Mouse (Mus musculus): ENCODE measurements around the gene Myt1l. TPM values are rescaled to one million over a fixed set of nuclear protein-coding genes. Genes with fewer than 3 reads are reported as not detected.

Myt1l gene
- under 1 TPM; 0.05 to 0.41 TPM for total RNA-seq (2021)
- long read RNA-seq, experiment 1: 0 reads
- long read RNA-seq, experiment 2: 0 reads

DNA sequence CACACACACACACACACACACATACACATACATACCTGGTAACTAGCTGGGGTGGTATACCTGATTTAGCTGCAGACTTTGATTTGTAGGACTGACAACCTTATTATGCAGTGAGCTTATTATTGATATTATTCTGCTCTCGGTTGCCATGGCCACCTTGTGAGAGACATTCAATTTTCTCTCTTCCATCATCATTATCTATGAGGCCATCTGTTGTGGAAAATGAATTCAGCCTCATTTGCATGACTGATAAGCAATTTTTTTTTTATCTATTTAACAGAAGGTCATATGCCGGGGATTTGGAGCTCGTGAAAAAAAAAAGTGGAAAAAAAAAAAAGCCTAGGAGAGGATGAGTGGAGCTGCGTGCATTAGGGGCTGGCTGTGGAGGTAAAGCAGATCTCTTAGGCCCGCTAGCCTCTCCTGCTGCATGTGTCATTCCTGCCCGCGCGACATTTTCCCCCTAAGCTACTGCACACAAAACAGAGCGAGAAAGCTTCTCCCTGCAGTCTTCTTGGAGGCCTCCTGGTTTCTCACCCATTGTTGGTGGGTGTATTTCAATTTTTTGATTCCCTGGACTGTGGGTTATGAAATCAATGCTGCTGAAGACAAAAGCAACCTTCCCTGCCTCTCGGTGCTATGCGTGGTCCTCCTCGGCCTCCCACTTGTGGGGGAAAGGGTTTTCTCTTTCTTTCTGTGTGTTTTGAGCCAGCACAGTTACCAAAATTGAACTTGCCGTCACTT lies at the start of gene Myt1l:
Gene Myt1l (plus strand): TSS at position 354 of the 741 bp plus-strand sequence.
- DNase-seq (ENCODE audit: low spot score in 2 of 2): no peak

DNA sequence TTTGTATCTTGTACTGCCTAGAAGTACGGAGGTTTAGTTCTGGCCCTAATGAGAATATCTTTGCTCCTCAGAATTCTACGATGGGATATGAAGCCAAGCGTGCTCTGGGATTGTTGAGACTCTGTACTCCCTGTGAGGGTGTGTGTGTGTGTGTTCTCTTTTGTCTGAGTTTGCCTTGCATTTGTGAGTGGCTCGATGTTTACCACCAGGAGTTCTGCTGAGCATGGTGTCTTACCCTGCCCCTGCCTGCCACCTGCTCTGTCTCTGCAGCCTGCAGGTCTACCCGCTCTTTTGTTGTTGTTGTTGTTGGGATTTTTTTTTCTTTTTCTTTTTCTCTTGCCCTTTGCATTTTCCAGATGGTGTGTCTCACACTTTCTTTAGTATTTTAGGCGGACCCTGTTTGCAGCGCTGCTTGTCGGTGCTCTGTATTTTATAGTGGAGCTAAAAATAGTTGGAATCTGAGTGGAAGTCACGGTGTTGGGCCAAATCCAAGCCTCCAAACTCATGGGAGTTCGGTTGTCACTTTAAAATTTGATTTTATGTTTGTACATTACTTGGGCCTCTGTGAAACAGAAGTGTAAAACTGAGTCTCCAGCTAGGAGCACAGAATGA lies 41.7 kb upstream of the Myt1l start:
- DNase-seq (ENCODE audit: low spot score in 2 of 2): no peak

DNA sequence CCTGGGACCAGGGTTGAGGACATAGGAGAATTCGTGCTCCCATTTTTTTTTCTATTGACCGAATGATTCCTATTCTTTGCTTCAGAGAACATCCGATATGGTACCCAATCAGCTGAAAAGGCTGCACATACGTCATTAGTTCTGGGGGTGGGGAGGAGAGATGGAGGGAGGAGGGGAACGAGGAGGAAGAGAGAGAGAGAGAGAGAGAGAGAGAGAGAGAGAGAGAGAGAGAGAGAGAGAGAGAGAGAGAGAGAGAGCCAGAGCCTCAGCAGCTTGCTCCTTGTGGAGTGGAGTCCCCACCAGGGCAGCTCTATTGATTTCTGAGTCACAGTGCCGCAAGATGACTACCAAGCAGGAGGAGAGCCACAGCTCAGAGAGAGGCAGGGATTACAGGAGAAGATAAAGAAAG lies 1.9 kb upstream of the Myt1l start:
- DNase-seq (ENCODE audit: low spot score in 2 of 2): no peak

DNA sequence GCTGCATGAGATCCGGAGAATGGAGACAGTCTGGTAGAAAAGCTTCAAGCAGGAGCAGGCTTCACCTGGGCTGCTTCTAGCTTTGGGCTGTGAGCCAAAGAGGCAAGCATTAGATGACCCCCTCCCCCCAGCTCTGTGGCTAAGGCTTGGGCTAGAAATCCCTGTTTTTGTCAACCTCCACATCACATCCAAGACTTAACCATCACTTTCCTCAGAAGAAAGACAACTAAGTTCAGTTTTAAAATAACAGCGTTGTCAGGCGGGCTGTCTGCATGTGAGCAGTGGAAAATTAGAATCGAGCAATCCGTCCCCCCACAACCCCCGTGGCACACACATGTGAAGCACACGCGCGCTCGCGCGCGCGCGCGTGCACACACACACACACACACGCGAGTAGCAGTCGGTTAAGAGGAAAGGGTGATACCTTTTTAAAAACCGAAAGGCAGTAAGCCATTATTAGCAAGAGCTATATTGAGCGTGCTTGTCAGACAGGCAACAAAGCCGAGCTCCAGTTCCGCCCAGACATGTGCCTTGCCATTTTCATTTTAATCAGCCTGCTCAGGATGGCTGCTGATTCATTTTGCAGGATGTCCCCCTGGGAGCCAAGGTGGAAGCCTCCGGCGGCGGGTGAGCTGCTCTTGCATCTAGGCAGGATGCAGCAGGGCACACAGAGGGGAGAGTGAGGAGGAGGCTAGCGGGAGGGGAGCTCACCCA lies 979 bp upstream of the Myt1l start:
- DNase-seq (ENCODE audit: low spot score in 2 of 2): no peak

DNA sequence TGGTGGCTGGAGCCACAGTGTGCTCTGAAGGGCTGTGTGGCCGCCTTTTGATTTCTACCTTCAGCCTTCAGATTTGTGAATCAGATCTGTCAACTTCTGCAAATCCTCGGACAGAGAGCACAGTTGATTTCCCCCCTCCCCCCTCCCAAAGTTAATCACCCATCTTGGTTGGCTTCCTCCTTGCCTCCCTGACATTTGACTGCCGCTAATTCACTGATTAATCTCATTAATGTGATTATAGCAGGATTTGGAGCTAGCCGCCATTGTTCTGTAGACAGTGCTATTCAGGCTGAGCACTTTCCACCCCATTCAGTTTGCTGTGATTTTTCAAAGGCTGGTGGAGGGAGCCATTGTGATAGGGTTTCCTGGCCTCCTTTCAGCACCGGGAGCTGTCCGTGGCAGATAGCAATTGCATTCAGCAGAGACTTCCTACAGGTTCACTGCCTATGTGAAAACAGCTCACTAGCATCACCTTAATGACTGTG lies 2.1 kb downstream of the Myt1l start:
- peak in 1 of 2 experiments; percentile 16 for DNase-seq (ENCODE audit: low spot score in 2 of 2)

DNA sequence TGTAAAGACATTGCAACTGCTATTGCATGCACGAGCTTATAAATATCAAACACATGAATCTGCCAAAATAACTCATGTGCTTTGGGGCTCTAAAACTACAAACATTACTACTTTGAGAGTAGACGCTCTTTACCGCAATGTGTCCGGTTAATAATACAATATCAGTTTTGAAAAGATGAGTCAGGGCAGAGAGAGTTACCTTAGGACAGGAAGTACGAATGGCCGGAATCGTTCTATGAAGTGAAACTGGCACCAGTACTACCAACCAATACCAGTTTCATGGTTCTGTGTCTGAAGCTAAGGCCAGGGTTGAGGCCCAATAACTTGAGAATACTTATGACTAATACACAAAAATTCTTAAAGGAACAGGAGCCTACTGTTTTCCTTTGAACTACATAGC lies 2.6 kb downstream of the Myt1l start:
- DNase-seq (ENCODE audit: low spot score in 2 of 2): no peak

DNA sequence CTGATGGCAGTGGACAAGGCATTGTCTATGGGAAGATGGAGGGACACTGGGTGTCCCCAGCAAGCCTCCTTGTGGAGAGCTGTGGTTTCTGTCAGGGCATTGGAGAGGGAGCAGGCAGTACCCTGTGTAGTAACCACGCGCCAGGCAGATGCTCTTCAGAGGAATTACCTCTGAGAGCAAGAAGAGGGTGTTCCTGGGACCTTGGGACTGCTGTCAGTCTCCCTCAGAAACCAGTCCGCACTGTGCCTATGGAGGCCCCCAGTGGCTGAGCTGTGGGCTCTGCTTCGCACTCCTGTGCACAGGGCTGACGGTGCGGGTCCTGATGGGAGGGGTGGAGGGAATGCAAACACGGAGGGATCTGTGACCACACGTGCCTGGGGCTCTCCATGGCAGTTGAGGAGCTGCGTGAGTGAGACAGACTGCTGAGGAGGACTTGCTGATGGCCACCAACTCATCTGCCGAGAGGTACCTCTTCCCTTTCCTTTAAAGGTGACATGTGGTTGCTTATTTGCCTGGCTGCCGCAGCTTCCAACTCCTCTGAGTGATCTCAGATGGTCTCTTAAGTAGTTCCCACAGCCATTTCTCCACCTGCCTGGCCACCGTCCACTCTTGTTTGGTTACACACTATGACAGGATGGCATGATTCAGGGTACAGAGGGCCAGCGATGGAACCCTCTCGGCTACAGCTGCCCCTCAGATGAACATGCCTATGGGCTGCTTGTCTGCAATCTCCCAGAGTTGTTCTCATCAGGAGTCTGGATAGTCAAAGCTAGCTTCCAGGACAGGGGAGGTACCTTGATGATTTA lies 5.1 kb downstream of the Myt1l start:
- no peak for DNase-seq (ENCODE audit: low spot score in 2 of 2)

DNA sequence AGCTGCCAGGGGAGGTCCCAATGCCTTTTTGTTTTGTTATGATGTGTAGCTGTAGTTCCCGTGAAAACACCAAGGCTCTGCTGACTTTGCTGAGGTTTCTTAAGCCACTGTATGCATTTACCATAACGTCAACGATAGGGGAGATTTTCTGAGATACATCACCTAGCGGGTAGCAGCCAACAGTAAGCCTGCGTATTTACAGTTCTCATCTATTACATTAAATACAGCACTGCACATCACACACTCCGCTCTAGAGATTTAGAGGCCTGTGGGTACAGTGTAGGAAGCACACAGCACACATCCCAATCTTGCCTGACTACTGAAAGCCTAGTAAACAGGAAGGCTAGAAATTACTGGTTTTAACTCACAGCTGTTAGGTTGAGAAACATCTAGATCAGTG lies 6.1 kb downstream of the Myt1l start:
- DNase-seq (ENCODE audit: low spot score in 2 of 2): no peak

DNA sequence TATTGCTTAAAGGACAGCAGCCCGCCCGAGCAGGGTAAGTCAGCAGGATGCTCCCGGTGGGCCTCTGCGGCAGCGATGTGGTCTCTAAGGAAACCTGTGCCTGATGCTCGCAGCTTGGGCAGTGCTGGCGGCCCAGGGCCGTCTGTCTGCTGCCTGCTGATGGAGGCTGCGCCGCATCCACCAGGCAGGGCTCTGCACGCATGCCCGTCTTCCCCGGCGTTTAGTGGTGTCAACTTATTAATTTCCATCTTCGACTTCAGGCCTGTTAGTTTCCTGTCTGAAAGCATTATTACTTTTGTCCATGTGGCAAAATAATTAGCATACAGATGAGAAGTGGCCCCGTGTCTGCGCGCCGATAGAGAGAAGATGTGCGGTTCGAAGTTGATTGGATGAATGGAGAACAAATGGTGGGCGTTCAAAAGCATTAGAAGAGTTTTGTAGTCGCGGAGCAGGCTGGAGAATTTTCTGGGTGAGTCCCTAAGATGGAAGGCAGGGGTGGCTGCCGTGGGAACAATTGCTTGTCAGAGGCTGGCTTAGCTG lies 6.6 kb downstream of the Myt1l start:
- no peak for DNase-seq (ENCODE audit: low spot score in 2 of 2)

DNA sequence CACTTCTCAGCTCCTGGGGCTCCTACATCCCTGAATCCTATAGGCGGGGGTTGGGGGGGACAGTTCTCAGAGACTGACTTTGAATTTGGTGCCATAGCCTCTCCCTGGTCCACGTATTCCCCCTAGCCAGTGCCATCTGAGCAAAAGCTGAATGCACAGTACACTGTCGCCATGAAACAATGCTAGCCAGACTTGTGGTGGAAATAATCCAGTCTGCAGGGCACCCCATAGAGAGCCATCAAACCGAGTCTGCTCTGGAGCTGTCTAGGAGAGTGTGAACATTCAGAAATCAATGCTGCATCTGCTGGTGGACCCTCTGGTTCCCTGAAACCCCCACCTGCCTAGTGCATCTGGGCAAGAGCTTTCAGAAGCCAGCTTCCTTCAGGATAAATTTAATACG lies 9.7 kb downstream of the Myt1l start:
- DNase-seq (ENCODE audit: low spot score in 2 of 2): no peak

DNA sequence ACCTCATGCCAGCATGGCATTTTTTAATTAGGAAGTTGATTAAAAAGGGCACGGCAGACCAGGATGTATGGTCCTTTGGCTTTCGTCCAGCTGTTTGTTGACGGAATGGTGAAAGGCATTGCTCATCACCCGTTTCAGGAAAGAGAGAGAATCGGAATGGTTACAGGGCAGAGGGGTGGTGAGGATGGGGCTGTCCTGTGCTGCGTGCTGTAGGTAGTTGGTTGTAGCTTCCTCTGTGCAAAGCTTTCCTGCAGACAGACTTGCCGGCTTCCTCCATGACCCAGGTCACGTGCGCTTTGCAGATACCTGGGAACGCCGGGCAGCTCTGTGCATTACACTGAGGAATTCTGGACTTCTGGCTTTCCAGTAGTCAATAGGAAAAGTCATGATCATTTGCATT lies 10.3 kb downstream of the Myt1l start:
- no peak for DNase-seq (ENCODE audit: low spot score in 2 of 2)

DNA sequence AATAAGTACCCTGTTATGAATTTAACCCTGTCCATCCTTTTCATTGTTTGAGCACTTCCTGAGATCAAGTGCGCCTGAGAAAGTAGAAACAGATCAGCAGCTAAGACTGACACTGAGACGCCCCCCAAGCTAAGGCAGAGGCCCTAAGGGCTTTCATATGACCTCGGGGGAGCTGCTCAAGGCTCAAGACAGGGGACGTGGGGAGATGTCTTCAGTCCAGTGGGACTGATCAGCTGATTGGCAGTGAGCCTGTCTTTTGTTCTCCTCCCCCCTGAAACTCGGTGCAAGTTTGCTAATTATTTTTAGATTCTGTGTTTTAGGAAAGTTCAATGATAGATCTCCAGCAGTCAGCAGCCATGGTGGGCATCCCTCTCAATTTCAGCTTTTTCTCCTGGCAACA lies 10.9 kb downstream of the Myt1l start:
- no peak for DNase-seq (ENCODE audit: low spot score in 2 of 2)

DNA sequence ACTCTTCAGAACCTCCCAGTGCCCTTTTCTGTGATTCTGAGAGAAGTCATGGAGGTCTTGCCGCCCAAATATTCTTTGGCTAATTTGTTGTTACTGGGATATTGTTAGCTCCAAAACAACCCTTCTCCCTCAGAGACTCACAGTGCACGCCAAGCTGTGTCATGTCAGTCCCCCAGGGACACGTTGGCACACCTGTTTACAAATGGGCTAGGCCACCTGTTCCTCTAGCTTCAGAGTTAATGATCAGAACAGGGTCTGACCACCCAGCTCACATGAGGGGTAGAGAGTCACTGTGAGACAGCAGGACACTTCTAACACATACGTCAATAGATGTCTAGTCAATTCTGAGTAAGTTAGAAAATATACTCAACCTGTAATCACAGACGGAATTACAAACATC lies 12.6 kb downstream of the Myt1l start:
- no peak for DNase-seq (ENCODE audit: low spot score in 2 of 2)

DNA sequence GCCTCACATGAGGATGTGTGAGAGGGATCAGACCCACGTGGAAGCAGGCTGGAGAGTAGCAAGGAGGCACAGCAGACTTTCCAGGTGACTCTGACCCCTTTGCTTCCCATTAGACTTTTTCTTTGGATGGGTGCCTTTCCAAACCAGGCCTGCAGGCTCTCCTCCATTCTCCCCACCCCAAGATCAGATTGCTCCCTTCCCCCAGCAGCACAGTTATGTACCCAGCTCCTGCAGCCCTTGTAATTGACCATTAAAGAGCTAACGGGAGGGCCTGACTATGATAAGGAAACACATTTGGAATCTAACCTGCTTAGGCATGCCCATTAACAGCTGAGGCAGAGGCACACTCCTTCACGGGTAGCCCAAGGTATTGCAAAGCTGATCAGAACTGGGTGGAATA lies 17.9 kb downstream of the Myt1l start:
- no peak for DNase-seq (ENCODE audit: low spot score in 2 of 2)

DNA sequence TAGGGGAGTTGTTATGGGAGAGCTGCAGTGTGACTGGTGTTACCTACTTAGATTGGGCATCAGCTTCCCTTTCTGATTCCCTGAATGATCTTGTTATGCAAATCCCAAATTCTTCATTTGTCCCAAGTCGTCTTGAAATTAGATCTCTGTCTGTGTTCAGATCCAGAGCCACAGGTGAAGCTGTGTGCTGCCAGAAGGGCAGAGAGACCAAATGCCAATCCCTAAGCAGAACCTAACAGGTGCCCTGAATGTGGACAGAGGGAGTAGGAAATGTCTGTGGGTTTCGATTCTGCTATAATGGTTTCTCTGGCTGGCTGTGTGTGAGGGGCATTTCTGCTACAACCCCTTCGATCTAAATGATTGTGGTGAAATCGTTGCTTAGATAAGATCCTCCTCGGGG lies 18.9 kb downstream of the Myt1l start:
- DNase-seq (ENCODE audit: low spot score in 2 of 2): no peak

DNA sequence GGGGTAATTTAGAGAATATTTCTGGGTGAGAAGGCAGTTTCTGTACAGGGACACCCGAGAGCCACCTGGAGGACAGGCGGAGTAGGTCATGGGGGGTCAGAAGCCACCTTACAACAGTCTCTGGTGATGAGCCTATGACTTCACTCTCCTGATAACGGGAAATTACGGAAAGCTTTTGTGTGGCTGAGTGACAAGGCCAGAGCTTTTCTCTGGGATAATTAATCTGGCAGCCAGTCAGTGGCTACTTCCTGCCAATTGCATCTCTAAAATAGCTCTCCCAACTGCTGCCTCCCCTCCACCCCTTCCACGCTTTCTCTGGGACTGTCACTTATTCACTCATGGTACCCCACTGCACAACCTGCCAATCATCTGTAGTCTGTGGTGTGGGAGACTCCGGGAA lies 19.6 kb downstream of the Myt1l start:
- DNase-seq (ENCODE audit: low spot score in 2 of 2): no peak

DNA sequence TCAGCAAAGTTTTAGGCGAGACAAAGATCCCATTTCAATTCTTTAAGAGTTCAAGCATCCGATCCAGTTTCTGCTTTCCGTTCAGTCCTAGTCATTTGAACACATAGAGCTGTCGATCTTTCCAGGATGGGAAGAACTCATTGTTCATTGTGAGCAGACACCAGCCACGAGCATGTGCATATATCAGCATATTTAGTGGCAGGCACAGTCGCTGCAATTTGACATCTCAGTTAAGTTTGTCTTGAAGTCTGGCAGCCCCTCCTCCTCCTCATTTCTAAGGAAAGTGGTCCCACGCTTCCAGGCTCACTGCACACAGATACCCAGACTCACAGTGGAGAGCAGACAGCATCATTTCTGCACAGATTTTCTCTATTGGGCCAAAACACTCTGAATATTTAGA lies 25.0 kb downstream of the Myt1l start:
- DNase-seq (ENCODE audit: low spot score in 2 of 2): no peak

DNA sequence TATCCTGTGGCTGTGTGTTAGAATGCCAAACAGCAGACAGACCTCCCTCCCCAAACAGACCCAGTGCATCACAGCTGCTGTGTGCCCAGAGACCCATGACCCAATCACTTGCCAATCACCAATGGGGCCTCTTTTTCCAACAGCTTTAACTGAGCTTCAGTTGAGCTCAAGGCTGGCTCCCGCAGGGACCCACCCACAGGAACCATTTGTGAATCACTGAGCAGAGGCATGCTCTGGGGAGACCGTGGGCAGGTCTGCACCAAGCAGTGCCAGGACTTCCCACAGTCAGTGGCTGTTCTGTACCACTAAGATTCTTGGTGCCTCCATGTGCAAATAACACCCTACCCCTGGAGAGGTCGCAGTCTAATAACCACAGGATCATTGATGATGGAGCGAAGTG lies 27.5 kb downstream of the Myt1l start:
- no peak for DNase-seq (ENCODE audit: low spot score in 2 of 2)

DNA sequence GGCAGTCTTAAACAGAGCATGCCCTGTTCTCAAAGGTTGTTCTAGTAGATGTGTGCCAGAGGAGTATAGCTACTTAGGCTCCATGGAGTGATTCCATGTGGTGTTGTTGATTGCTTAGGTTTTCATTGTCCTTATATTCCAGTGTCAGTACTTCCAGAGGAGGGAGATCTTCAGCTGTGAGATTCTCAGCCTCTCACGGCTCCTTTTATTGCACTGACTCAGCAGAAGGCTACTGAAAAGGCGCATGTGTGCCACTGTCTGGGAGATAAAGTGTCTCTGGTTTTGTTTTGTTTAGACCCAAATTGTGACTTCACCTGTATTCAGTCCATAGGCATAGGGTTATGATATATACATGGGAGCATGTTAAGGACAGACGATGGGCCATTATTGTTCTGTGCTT lies 28.2 kb downstream of the Myt1l start:
- DNase-seq (ENCODE audit: low spot score in 2 of 2): no peak

DNA sequence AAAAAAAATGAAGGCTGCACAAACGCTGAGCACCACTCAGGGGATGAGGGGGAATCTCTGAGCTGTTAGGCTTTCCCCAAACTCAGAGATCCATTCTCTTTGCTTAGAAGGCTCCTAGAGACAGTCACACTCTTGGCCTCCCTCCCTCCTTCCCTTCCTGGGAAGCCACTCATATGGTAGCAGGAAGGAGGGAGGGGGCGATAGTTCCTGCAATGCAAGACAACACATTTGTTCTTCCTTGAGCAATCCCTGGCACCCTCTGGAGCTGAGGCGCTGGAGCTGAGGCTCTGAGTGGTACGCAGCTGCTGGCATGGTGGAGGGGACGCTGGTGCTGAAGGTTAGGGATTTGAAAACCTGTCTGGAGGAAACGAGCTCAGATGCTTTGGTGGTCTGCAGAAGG lies 28.7 kb downstream of the Myt1l start:
- no peak for DNase-seq (ENCODE audit: low spot score in 2 of 2)

DNA sequence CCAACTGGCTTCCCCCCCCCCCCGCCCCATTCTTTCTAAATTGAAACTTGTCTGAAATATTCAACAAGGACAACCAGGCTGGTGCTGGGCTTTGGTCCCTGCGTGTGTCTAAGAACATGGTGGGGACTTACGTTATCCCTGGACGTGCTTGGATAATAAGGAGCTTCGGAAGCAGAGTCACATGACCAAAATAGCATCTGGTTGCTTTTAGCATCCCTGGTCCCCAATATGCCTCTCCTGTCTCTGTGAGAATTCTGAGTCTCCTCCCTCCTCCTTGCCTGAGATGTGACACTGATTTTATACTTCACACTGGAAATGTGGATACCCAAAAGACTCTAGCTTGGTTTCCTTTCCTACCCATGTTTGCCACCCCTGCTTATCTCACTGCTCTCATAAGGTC lies 31.6 kb downstream of the Myt1l start:
- DNase-seq (ENCODE audit: low spot score in 2 of 2): no peak
